Mouse (Mus musculus): Measurements from ENCODE around the gene Myoz2.

The Myoz2 gene

GRCm38 (mm10) chr3:123034752-123035151, at the start of gene Myoz2:
Gene Myoz2, minus strand, starts transcription at chr3:123035015.
- no peak for DNase-seq (ENCODE audit: low read depth, low spot score)

- no peak for DNase-seq (ENCODE audit: low read depth, low spot score)
These were observed 46.9 kb upstream of the Myoz2 start for GRCm38 (mm10) chr3:123081665-123082064.

GRCm38 (mm10) chr3:123080943-123081342, 46.1 kb upstream of the Myoz2 start:
- no peak for DNase-seq (ENCODE audit: low read depth, low spot score)

GRCm38 (mm10) chr3:123080017-123080725, 45.4 kb upstream of the Myoz2 start:
- no peak for DNase-seq (ENCODE audit: low read depth, low spot score)

GRCm38 (mm10) chr3:123075759-123076158, 40.9 kb upstream of the Myoz2 start:
- no peak for DNase-seq (ENCODE audit: low read depth, low spot score)

GRCm38 (mm10) chr3:123075034-123075433, 40.2 kb upstream of the Myoz2 start:
- no peak for DNase-seq (ENCODE audit: low read depth, low spot score)

GRCm38 (mm10) chr3:123073351-123073750, 38.5 kb upstream of the Myoz2 start:
- DNase-seq (ENCODE audit: low read depth, low spot score): no peak

GRCm38 (mm10) chr3:123072472-123072871, 37.7 kb upstream of the Myoz2 start:
- DNase-seq (ENCODE audit: low read depth, low spot score): no peak

GRCm38 (mm10) chr3:123070996-123071395, 36.2 kb upstream of the Myoz2 start:
- DNase-seq (ENCODE audit: low read depth, low spot score): no peak

GRCm38 (mm10) chr3:123066836-123067235, 32.0 kb upstream of the Myoz2 start:
- no peak for DNase-seq (ENCODE audit: low read depth, low spot score)

- DNase-seq (ENCODE audit: low read depth, low spot score): no peak
These were observed 30.7 kb upstream of the Myoz2 start for GRCm38 (mm10) chr3:123065466-123065865.

GRCm38 (mm10) chr3:123064186-123064585, 29.4 kb upstream of the Myoz2 start:
- DNase-seq (ENCODE audit: low read depth, low spot score): no peak

GRCm38 (mm10) chr3:123061931-123062330, 27.1 kb upstream of the Myoz2 start:
- no peak for DNase-seq (ENCODE audit: low read depth, low spot score)

- DNase-seq (ENCODE audit: low read depth, low spot score): no peak
These were observed 24.0 kb upstream of the Myoz2 start for GRCm38 (mm10) chr3:123058832-123059231.

GRCm38 (mm10) chr3:123054178-123054577, 19.4 kb upstream of the Myoz2 start:
- no peak for DNase-seq (ENCODE audit: low read depth, low spot score)

- DNase-seq (ENCODE audit: low read depth, low spot score): no peak
These were observed 18.6 kb upstream of the Myoz2 start for GRCm38 (mm10) chr3:123053192-123053938.

GRCm38 (mm10) chr3:123042308-123042707, 7.5 kb upstream of the Myoz2 start:
- no peak for DNase-seq (ENCODE audit: low read depth, low spot score)

GRCm38 (mm10) chr3:123033804-123034203, 1.0 kb downstream of the Myoz2 start:
- no peak for DNase-seq (ENCODE audit: low read depth, low spot score)

- no peak for DNase-seq (ENCODE audit: low read depth, low spot score)
These were observed 9.2 kb downstream of the Myoz2 start for GRCm38 (mm10) chr3:123025634-123026033.

GRCm38 (mm10) chr3:123024496-123025234, 10.2 kb downstream of the Myoz2 start:
- no peak for DNase-seq (ENCODE audit: low read depth, low spot score)

- no peak for DNase-seq (ENCODE audit: low read depth, low spot score)
These were observed 16.0 kb downstream of the Myoz2 start for GRCm38 (mm10) chr3:123018792-123019191.

- no peak for DNase-seq (ENCODE audit: low read depth, low spot score)
These were observed 21.3 kb downstream of the Myoz2 start for GRCm38 (mm10) chr3:123013476-123013875.

Data from embryo, embryonic 11.5 days (tissue).